Mouse (Mus musculus): ENCODE measurements at regions not wholly inside any gene's neighbourhood (a gene's known extent, or its start where the extent isn't known, plus 50 kb on each side); places are given as distances from the start of the nearest gene placed in this dataset.

GRCm38 (mm10) chr3:147531608-147532180, 679.5 kb downstream of the Ttll7 start:
- no peak for TF ChIP-seq POLR2A (IDR thresholded peaks at IDR 0.05; ENCODE audit: borderline replicate concordance, extremely low read depth, low read depth, low read length)
- TF ChIP-seq CTCF (IDR thresholded peaks at IDR 0.05; ENCODE audit: insufficient read depth, low read length), result no peak
